Mouse (Mus musculus): Measurements from ENCODE around the gene Sncg.

DNA sequence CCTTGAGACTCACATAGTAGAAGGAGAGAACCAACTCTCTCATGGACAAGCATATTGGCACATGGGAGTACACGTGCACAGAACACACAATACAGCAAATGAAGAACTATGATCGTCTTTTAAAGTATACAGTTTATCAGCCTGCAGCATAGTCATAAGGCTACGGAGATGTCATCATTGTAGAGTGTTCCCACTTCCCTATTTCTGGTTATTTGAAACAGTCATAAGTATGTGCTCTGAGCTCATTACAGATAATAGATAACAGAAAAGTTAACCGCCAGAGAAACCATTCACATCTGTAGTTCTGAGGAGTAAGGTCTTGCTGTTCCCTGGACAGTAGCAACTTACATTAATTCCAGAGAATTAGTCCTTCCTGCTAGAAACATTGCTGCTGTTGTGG is 31.5 kb downstream of the Sncg start:
- TF ChIP-seq CTCF (IDR thresholded peaks at IDR 0.05; ENCODE audit: low read depth, low read length), result no peak
- no peak for TF ChIP-seq POLR2A (IDR thresholded peaks at IDR 0.05; ENCODE audit: extremely low read depth, insufficient read depth, low read length)
